Mouse (Mus musculus): ENCODE measurements around the gene Cyfip1.

Gene Cyfip1

DNA sequence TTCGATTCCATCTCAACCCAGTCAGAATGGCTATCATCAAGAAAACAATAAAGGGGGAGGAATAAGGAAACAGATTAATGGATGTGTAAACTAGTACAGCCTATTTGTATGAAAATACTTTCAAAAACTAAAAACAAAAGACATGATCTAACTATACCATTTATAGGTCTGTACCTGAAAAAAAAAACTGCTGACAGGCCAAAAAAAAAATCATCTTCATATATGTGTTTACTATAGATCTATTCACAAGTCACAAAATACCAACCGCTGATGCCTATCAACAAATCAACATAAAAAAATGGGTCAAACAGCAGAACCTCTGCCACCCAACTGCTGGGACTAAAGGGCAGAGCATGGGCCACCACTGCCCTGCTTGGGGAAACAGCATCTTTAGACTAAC is 114.5 kb downstream of the Cyfip1 start:
- DNase-seq (ENCODE audit: low spot score), result no peak

DNA sequence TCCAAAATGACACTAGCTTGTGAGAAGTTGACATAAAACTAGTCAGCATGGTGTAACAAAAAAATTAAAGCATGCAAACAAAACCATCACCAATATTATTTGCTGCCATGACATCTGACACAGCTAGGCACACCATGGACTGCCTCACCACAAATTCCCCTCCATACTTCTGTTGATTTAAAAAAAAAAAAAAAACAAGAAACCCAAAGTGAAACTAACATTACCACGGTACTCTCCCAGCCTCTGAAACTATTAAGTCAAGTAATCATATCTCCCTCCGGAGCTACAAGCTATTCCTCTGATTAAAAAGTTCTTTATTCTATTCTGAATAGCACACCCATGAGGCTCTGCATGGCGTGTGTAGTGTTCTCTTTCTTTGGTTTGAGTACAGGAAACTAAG is 115.6 kb downstream of the Cyfip1 start:
- no peak for DNase-seq (ENCODE audit: low spot score)

DNA sequence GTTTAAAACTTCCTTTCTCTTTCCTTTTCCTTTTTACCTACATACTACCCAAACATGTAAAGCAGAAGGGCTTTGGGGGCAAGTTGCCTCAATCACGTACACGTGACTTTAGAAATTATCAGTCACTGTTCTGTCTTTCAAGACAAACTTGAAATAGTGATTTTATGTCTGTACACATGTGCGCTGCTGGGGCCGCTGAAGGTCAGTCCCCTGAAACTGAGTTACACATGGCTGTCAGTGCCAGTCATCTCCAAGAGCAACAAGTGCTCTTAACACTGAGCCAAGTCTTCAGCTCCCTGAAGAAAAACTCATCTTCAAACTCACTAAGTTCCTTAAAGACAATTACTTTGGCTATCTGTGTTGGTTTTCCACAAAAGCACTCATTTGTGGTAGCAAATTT is 116.4 kb downstream of the Cyfip1 start:
- DNase-seq (ENCODE audit: low spot score), result no peak

DNA sequence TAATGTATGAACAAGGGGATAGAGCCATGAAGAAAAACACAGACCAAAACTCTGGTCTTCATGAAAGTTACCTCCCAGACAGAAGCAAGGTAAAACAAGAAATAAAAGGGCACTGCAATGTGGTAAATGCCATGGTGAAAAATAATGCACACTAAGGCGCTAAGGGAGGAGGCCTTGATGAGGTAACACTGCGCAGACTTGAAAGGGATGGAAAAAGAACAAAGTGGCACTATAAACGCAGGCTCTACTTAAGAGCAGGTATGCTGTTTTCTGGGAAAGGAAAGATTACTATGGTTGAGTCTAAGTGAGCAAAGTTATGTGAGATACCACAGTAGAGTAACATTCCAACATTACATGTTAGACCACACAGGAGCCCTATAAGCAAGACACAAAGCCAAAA is 118.3 kb downstream of the Cyfip1 start:
- DNase-seq (ENCODE audit: low spot score), result peak; percentile 38

DNA sequence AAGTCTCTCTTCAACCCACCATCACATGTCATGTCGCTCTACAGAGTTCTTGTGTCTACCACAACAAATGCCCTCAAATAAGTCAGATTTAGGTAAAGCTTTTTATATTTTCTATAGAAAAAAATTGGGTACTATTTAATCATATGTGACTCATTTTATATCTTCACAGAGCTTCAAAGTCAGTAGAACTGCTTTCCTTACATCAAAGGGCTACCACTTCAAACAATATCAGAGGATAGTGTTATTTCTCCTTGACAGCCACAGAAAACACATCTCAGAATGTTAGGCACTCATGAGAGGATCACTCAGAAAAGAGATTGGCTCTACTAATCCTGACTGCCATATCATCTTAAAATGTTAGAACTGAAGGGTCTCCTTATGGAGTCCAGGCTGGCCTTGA is 119.0 kb downstream of the Cyfip1 start:
- DNase-seq (ENCODE audit: low spot score), result peak; percentile 31

DNA sequence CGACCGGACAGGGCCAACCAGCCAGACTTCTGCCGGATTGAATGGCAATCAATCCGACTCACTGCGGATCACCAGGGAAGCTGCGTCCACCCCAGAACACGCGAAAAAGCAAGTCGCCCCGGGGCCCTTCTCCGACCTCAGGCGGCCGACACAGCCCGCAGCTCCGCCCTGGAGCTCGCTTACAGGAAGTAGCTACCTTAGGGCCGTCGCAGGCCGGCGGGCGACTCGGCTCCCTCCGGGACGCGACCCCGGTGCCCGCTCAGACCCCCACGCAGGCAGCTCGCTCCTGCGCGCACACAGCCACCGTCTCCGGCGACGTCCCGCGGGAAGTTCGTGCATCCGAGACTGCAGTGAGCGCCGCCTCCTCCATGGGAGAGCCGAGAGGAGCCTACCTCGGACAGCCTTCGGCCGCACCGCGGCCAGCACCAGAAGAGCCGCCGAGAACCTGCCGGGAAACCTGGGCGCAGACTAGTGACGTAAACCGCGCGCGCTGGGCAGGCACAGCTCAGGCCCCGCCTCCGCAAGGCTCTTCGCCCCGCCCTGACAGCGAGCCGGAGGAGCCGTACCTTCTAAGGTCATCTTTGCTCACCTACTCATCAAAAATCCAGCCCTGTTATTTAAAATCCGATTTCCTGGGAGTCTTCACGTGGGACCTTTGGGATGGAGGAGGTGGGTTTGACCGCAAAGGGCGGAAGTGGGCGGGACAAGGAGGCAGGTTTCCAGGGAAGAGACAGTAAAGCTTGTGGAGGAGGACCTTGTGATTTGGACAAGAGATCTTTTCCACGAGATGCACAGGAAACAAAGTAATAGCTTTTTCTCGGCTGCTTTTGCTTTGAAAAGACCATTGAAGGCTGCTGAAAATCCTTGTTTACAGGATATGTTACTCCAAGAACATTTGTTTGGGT is 120.7 kb downstream of the Cyfip1 start, which contains the start of gene Nipa2:
Gene Nipa2, minus strand, starts transcription at position 473 of the 905 bp plus-strand sequence.
- peak; percentile 90 for DNase-seq (ENCODE audit: low spot score)

DNA sequence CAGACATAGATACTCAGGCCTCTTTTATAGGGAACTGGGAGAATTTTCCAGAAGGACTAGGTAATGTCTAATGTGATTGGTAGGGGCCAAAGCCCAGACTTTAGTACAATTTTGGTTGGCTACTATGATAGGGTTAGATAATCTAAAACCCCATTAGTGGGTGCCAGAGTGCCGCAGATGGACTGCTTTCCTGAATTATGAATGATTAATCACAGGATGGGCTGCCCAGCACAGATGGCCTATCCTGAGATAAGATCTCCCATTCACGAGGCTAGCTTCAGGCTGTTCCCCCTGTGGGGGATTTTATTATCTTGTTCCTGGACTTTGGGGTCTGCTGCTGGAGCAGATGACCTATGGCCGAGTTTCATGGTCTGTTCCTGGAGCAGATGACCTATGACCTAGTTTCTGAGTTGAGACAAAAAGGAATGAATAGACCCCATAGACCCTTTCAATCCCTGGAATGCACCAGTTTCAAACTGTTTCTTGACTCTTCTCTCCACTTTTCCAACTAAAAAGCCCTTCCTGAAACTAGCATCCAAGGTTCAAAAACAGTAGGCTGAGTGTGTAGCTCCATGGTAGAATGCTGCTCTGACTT is 125.4 kb downstream of the Cyfip1 start:
- DNase-seq (ENCODE audit: low spot score), result no peak

DNA sequence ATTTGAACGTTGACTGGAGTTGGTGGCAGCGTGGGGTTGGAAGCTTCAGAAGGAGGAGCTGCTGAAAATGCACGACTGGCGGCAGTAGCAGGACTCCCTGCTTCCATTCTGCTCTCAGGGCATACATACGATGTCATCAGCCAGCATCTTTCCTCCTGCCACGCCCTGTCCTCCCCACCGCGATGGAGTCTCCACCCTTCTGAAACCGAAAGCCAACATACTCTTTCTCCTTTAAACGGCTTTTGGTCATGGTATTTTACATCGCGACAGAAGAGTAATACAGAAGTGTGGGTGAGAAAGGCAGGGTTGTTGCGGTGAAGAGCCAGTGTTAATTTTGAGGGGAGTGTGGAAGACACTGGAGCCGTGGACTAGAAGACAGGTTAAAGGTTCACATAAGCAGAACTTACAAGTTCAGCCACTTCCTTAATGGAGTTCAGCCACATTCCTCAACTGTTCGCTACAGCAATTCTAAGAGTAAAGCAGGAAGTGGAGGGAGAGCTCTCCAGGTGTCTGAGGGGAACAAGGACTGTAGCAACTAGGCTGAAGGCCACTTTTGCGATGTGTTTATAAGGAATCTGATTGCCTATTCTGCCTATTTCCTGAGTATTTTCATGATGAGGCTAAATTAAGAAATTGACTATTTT is 126.8 kb downstream of the Cyfip1 start:
- DNase-seq (ENCODE audit: low spot score), result peak; percentile 74

DNA sequence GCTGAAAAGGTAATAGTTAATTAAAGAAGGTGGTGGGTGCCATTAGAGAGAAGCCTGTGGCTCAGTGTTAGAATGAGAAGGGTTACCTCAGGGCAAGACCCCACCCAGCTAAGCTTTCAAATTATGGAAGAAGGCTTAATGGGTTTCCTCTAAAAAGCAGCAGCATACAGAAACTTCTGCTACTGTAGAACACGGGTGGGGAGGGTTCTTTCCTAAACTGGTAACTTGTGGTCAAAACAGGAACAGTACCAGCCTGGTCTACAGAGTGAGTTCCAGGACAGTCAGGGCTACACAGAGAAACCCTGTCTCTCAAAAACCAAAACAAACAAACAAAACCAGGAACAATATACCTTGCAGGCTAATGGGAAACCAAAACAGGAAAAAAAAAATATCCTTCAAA is 127.9 kb downstream of the Cyfip1 start:
- no peak for DNase-seq (ENCODE audit: low spot score)

DNA sequence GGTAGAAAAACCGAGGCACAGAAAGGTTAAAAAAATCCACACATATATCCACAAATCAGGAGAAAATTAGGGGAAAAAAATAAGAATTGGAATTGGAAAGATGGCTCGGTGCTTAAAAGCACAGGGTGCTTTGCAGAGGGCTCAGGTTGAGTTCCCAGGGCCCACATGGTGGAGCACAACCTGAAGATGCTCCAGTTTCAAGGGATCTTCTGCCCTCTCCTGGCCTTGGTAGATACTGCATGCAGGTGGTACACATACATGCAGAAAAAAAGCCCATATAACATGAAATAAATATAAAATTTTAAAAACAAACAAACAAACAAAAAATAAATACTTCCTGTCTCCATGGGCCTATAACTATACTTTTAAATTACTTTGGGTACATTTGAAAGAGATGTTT is 132.9 kb downstream of the Cyfip1 start:
- DNase-seq (ENCODE audit: low spot score), result no peak

DNA sequence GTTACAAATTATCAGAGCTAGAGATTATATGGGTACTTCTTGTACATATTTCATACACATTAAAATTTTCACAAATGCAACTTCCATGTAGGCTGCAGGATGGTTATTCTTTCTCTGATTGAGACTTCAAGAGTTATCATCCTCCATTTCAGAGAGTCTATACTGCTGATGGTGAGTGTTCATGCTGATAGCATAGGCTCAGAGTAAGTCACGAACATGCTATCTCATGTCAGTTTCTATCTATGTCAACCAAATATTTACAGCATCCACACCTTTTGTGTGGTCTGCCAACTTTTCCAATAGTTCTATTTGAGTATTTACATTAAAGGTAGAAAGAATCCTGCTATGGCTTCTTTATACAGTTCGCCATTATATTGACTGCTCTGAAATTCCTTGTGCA is 140.0 kb downstream of the Cyfip1 start:
- no peak for DNase-seq (ENCODE audit: low spot score)

Data from T-cell, adult 2 months (primary cell).